Mouse (Mus musculus) E14TG2a.4 (cell line): ENCODE results near the gene Gkn1.

Experiments
- CTCF ChIP-seq: conservative IDR thresholded peaks from 2 replicates; pipeline ENCODE4 v1.5.1; 2014; ENCODE audit warnings: low read length
- NANOG ChIP-seq: IDR thresholded peaks from 2 replicates; pipeline ENCODE4 v1.6.1; 2014; ENCODE audit warnings: borderline replicate concordance, low read length, mixed read lengths
- POU5F1 ChIP-seq: IDR thresholded peaks from 2 replicates; pipeline ENCODE4 v1.6.1; 2014; ENCODE audit warnings: low read length, borderline replicate concordance

DNA sequence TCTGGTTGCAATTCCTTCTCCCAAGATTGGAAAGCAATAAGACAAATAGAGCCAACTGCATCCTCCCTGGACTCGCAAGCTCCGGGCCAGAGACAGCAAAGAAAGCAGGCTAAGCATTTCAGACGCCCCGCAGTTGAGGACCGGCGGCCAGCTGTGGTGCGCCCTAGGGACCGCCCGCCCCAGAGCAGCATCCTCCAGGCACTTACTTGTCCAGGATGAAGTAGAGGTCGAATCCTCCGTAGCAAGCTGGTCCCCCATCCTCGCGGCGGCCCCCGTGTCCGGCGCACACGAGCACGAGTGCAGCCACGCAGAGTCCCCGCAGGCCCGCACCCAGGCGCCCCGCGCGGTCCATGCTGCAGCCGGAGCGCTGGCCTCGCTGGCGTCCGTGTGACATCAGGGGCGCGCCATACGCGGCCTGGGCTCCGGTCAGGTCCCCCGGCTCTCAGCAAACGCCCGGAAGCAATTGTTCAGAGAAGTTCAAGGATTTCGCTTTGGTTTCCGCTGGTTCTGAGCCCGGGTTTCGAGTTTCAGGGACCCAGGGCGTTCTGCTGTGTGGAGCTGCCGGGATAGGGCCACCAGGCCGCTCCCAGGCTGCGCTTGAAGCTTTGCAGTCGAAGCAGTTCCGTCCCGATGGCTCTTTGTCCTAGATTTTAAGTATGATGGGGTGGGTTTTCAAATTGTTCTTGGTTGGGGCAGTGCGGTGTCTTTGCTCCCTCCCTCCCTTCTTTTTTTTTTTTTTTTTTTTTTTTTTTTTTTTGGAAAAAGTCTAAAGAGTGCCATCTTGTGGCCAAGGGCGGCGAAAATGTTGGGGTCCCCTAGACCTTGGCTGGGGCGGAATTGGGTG is 15.4 kb downstream of the Gkn1 start, which contains the start of gene Antxr1:
- TF ChIP-seq CTCF = peak; percentile 42
- TF ChIP-seq NANOG = no peak
- no peak for TF ChIP-seq POU5F1
